Mouse (Mus musculus) layer of hippocampus, adult 11-12 months (tissue): ENCODE results near the gene Pnmal1.

ENCODE experiments used
- DNase-seq: peaks from one replicate; pipeline ENCODE4 v3.0.0; 2022; ENCODE audit warnings: low spot score

Gene Pnmal1

DNA sequence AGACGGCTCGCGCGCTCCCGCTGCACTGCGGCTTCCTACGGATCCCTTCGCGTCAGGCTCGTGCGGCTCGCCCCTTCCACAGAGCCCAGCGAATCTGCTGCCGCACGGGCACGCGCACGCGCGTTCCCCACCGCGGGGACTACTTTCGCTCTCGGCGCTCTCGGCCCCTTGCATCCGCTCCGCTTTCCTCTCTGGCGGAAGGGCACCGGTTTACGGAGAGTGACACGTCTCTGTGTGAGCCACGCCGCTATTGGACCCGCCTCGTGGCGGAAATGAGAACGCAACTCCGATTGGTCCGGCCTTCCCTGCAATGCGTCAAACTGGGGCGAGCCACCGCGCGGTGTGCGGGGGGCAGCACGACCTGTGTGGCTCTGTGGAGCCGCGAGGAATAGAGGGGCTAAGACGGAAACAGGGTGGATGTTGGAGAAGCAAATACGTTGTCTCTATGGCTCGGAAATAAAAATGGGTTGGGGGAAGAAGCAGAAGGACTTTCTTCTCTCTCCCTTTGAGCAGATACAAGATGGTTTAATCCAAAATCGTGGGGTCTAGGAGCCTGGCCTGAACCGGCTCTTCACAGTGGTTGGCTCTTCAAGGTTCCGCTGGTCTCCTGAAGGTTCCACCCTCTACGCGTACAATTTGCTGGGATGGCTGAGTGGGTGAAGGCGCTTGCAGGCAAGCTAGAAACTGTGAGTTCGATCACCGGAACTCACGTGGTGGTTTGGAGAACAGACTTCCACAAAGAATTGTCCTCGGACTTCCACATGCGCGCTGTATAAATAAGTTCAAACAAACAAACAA, 35.2 kb upstream of the Pnmal1 start, which contains the start of gene Calm3:
Gene Calm3, minus strand, starts transcription at position 78 of the 798 bp plus-strand sequence.
- peak; percentile 100 for DNase-seq

DNA sequence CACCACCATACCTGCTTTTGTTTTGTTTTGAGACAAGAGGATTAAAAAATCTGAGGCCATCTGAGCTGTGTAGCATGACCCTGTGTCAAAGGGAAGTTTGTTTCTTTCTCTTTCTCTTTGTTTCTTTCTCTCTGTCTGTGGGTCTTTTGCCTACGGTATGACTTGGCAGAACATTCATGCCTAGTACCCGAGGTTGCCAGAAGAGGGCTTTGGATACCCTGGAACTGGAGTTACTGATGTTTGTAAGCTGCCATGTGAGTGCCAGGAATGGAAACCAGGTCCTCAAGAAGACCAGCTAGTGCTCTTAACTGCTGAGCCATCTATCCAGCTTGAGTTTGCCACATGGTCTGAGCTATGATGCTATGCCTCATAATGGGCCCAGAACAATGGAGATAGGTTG, 31.1 kb upstream of the Pnmal1 start:
- no peak for DNase-seq

DNA sequence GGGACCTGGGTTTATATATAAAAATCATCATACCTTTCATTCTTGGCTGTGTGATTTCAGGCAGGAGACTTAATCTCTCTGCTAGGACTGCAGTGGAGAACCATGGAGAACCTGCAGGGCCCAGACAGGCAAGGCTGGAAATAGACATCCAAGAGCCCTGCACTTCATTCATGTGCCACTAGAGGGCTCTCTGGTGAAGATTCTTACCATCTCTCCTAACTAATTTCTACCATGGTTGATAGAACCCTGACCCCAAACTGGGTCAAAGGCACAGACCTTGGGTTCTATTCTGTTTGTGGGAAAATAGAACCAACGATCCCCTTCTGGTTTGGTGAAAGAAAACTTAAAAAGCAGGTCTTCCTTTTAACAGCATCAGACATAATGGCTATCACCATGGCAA, 28.6 kb upstream of the Pnmal1 start:
- DNase-seq: peak; percentile 87

DNA sequence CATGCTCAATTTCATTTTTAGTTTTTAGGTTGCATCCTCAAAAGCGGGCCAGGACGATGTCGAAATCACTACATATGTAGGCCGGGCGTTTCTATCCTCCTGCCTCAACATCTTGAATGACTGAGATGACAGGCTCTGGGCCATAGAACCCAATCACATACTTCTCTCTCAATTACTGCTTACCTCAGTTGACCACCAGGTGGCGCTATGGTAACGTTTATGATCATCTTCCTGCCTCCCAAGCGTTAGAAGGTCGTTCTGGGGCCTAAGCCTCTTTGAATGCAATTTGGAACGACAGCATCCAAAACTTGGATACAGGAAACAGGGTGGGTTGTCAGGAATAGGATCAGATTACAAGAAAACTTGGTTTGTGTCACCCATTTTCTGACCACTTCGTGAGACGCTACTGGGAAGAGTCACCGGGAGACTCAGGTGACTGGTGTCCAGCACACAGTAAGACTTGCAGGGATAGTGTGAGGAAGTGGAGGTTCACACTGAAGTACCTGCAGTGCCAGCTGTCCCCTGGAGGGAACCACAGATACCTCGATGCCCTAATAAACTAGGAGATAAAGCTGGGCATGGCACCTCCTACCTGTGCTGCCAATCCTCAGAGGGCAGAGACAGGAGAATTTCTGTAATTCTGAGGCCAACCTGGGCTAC, 27.4 kb upstream of the Pnmal1 start:
- peak; percentile 94 for DNase-seq

DNA sequence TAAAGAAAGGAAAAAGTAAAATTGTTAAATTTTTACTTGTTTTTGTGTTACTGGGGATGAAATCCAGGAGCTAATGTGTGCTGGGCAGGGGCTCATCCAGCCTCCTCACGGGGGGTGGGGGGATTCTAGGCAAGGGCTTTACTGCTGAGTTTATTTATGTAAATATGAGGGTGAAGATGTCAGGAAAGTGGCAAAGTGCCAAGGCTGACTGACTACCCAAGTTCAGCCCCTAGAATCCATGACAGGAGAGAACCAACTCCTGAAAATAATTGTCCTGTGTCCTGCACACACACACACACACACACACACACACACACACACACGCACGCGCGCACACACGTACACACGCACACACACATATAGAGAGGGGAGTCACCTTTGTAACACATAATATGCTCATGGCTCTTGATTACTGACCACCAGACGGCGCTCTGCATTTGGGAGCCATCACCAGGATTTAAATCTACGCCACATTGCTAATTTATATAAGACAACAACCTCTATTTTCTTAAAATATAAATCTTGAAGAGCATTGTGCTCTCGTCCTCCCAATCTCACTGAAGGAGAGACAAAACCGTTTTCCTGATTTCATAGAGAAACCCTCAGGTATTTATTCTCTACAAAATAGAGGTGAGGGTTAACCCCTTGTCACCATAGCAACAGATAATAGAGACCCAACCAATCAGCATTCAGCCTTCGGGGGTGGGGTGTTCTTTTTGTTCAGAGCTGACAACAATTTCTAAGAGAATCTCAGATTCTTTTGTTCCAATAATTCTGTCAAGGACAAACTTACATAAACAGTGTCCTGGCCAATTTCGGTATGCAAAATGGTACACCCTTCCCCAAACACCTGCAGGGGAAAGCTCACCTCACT, 26.5 kb upstream of the Pnmal1 start:
- DNase-seq: peak; percentile 80

DNA sequence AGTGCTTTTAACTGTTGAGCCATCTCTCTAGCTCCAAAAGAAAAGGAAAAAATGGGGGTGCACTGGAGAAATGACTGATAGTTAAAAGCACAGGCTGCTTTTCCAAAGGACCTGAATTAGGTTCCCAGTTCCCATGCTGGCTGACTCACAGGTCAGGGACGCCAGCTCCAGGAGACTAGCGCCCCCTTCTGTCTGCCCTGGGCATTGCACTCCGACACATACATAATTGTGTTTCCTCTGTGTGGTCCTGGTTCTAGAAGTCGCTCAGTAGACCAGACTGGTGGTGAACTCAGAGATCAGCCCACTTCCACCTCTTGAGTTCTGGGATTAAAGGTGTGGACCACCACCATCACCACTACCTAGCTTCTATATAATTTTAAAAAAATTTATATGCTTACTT, 22.2 kb upstream of the Pnmal1 start:
- DNase-seq: no peak

DNA sequence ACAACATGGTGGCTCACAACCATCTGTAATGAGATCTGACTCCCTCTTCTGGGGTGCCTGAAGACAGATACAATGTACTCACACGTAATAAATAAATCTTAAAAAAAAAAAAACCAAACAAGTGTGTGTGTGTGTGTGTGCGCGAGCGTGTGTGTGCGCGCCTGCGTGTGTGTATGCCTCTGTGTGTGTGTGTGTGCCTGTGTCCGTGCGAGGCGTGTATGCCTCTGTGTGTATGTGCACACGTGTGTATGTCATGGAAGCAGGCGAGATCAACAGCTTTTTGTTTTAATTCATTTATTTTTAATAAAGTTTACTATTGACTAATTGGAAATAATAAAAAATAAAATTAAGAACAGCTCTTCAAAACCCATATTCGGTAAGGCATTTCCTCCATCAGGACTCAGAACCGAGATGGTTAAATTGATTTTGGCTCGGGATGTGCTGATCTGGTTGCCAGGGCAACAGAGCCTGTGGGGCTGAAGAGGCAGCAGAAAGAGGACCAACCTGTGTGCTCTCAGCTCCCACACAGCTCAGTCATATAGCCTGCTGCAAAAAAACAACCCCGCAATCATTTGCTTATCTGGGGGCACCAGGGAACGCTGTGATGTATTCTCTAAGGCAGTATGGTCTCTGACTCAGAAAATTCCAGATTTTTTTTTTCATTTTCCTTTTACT, 21.2 kb upstream of the Pnmal1 start:
- peak; percentile 78 for DNase-seq

DNA sequence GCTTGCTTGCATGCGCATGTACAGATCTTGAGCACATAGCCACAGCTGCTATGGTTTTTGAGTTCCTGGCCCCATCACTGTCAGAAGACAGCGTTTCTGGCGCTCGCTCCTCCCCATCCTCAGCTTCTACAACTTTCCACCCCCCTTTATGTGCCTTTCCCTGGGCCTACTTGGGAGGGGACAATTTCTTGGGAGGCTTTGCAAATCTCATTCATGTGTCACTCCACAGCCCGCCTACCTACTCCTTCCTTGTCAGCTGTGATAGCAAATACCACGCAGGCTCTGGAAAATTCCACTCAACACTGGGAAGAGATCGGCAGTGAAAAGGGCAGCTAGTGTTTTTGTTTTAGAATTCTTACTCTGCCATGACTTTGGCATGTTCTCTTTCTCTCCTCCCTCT, 19.2 kb upstream of the Pnmal1 start:
- DNase-seq: peak; percentile 61

DNA sequence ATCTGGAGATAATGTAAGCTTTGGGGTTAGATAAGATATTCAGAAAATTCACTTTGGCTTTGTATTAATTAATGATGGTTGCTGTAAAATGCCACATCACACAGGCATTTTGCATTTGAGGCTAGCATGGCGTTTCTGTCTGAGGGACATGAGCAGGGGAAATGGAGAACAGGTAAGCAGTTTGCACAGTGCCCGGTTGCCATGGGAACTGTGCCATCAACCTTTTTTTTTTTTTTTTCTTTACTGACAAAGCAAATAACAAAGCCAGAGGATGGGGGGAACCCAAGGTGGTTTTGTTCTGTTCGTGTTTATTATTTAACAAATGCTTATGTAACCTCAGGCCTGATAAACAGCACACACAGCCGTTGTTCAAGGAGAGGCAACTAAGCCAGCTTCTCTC, 16.6 kb upstream of the Pnmal1 start:
- no peak for DNase-seq

DNA sequence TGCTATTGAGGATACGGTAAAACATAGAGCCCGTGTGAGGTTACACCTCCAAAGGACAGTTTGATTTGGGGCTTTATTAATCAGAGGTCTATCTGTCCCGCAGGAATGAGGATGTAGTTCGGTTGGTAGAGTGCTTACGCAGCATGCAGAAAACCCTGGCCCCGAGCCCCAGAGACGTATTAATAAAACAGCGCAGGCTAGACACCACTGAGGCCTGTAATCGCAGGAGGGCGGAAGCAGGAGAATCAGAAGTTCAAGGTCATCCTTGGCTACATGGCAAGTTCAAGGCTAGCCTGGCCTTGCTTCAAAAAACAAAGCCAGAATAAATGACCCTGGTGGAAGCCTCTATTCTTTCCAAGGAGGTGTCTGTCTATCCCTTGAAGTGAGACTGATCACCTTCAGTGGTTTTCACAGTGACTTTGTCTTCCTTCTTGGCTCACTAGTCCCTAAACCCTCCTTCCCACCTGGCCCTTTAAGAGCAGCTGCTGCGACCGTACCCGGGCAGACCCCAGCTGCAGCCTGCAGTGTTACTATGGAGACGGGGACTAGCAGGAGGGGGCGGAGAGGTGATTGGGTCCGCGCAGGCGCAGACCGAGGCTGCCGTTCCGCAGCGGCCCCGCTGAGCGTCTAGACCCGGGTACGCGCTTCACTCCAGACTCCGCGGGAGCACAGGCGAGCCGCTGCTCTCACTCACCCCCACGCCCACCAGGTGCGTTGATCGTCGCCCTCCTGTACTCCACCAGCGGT, 15.2 kb upstream of the Pnmal1 start, which contains the start of gene Pnmal2:
Gene Pnmal2, plus strand, starts transcription at position 622 of the 747 bp plus-strand sequence.
- peak; percentile 87 for DNase-seq

DNA sequence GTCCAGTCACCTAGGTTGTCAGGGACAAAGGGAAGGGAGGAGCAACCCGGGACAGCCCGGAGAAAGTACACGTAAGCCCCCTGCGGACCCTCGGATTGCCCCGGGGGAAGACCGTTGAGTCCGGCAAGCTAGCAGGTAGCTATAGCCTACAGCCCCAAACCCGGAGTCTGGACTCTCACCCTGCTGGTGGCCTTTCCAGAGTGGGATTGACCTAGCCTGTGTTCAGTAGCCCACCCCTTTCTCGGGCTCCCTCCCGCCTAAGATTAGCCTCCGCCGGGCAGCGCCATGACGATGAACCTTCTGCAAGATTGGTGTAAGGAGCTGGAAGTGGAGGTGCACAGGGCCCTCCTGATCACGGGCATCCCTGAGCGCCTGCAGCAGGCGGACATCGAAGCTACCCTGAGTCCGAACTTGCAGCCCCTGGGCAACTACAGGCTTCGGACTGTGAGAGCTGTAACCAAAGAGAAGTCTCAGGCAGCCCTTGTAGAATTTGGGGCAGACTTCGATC, 14.6 kb upstream of the Pnmal1 start:
- DNase-seq: no peak

DNA sequence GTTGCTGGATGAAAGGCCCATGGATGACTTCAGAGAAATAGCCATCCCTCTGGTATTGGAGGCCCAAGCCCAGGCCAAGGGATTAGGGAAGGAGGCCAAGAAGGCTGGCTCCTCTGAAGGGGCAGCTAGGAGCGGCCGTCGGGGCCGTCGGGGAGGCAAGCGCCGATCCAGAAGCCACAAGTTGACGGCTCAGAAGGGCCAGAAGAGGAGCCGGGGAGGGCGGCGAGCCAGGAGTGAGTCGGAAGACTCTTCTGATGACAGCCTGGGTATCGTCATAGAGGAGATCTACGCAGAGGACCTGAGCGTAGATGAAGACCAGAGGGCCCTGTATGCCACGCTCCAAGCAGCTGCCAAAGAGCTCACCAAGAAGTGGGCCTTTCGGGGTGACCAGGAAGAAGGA, 14.1 kb upstream of the Pnmal1 start:
- DNase-seq: no peak

DNA sequence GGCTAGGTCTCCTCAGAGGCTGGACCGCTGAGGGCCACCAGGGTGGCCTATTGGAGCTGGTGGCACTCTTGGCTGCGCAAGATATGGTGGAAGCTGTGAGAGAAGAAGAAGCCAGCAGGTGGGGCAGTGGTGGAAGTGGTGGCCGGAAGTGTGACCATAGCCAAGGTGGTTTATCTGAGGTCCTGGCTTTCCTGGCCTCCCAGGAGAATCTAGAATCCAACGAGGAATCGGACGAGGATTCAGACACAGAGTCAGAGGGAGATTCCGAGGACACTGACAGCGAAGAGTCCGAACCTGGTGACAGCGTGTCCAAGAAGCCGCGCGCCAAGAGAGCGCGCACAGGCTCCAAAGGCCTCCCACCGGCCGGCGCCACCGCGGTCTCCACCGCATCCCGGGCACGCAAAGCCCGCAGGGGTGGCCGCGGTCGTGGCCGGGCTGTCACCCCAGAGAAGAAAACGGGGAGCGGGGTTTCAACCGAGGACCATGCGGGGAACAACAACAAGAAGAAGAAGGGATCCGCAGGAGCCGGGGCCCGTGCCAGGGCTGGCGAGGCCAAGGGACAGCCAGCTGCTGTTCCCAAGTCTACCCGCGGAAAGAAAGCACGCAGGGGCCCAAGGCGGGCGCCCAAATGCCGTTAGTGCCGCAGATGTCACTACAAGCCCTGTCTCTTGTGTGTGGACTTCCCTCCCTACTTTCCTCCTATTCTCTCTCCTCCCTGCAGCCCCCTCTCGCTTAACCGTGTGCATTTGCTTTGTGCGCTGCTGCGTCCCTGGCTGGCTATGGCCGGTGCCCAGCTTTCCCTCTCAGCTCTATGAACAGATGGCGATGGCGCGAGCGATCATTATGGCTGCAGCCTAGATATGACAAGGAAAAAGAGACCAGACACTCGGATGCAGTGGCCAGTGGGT, 12.8 kb upstream of the Pnmal1 start:
- DNase-seq: no peak

DNA sequence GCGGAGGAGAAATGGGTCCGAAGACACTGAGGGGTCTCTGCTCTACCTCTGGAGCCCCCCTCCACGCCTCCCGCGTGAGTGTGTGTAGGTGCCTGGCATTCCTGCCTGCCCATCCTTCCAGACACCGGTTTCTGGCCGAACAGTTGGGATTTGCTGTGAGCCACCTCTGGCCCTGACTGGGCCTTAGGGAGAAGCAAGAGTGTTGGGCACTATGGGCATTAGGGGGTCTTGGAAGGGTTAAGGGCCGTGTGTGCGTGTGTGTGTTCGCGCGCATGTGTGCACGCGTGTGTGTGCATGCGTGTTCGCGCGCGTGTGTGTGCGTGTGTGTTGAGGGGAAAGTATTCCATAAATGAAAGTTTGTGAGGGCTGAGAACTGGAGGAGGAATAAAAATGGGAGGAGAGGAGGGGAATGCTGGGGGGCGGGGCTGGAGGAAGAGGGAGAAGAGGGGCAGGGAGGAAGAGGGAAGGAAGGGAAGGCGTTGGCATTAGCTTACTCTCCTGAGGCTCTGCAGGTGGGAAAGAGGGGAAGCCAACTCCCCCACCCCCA, 12.1 kb upstream of the Pnmal1 start:
- no peak for DNase-seq

DNA sequence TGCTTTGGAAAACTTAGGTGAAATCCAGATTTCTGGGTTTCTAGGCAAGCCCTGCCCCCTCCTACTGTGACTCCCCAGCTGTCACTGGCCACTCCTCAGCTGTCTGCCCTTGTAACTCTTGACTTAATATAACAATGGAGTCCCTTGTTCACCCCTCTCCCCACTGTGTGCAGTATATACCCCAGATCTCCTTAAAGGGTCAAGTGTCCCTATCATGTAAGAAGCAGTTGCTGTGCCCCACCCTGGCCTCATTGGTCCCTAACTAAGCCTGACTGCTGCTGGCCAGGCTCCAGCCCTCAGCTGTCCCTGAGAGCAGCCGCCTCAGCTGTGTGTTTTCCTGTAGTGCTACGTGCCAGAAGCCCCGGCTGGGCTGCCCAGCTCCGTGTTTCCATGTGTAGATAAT, 11.5 kb upstream of the Pnmal1 start:
- DNase-seq: no peak

DNA sequence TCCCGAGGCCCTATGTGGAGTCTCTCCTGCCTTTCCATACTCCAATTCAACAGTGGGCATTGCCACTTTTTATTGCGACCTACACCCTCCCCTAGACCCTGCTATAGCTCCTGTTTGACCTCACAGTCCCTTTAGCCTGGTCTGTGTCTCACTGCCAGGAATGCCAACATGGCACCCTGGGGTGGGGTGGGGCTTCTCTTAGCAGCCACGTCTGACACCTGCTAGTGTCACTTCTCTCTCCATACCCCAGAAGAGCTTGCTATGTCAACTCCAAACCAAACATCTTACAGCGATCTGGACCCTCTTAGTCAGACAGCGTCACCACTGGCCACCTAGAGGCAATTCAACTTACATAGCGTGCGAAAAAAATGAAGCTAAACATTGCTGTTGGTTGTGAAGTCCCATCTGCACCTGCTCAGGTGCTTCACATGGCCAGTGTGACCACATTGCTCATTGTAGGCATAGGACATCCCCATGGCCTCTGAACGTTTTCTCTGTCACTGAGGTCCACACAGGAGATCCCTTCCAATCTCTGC, 10.5 kb upstream of the Pnmal1 start:
- DNase-seq: no peak

DNA sequence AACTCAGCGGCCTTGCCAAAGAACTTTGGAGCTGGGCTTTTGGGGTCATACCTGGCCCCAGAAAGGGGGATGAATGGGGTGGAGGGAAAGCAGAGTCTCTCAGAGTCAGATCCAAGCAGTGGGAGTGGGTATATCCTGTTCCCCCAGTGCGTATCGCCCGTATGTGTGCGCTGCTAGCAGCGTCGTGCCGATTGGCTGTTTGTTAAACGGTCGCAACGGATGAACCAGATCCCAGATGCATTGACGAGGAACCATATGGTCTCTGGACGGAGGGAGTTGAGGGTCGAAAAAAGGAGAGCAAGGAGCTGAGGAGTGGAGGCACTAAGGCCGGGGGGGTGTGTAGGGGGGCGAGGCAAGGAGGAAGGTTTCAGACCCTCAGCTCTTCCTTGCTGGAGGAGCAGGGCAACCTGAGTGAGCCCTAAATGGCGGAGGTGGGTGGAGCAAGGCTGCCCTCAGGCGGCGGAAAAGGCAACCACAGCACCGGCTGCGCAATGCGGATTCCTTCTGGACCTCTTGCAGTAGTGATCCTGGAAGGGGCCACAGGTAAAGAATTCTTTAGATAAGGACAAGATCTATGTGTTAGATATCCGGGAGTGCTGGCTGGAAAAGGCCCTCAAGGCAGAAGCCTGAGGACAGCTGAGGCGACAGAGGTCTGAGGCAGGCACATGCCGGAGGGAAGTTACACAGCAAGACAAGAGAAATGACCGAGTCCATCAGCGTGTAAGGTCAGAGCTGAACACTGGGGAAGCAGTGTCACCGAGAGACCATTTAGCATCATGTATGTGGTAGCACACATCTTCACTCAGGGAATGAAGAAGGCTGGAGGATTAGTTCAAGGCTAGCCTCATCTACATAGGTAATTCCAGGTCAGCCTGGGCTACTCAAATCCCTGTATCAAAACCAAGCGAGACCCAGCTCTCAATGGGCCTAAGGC, 9.3 kb upstream of the Pnmal1 start:
- DNase-seq: peak; percentile 85
